Mouse (Mus musculus) neural tube, embryonic 12.5 days (tissue): ENCODE data around the gene Vpreb3. TPM values are rescaled to one million over a fixed set of nuclear protein-coding genes. Genes with fewer than 3 reads are reported as not detected.
A peak's percentile ranks its signal among the peaks of the same experiment; 100 is the strongest.

Experiments
- ATAC-seq: fragments of 200-750 bp; cut with Nextera tagmentation; 2 replicates; pipeline ENCODE4 v1.8.0; 2017; ENCODE audit warnings: low read depth, mild to moderate bottlenecking, moderate TSS enrichment, moderate library complexity; ENCODE audit not compliant: low FRiP score
- H3K27ac ChIP-seq: fragments of 300-500 bp; sonication (generic); 2 replicates; pipeline ENCODE4 v1.5.1; 2016
- H3K27me3 ChIP-seq: fragments of 300-500 bp; sonication (generic); replicated peaks from 2 replicates; pipeline ENCODE4 v1.6.1; 2016; ENCODE audit warnings: mild to moderate bottlenecking
- H3K36me3 ChIP-seq: fragments of 300-500 bp; sonication (generic); 2 replicates; pipeline ENCODE4 v1.6.1; 2016; ENCODE audit warnings: mild to moderate bottlenecking
- H3K4me1 ChIP-seq: fragments of 300-500 bp; sonication (generic); 2 replicates; pipeline ENCODE4 v1.6.1; 2016
- H3K4me2 ChIP-seq: fragments of 300-500 bp; sonication (generic); replicated peaks from 2 replicates; pipeline ENCODE4 v1.6.1; 2016; ENCODE audit warnings: mild to moderate bottlenecking
- H3K4me3 ChIP-seq: fragments of 300-500 bp; sonication (generic); 2 replicates; pipeline ENCODE4 v1.5.1; 2016
- H3K9ac ChIP-seq: fragments of 300-500 bp; sonication (generic); 2 replicates; pipeline ENCODE4 v1.6.1; 2016; ENCODE audit warnings: mild to moderate bottlenecking
- H3K9me3 ChIP-seq: fragments of 300-500 bp; sonication (generic); 2 replicates; pipeline ENCODE4 v1.6.1; 2016; ENCODE audit warnings: mild to moderate bottlenecking
- WGBS: fragments of 180-500 bp; shearing (Covaris S2); methylation state at CpG from one replicate; pipeline ENCODE4 v1.1.7; 2016; 5-methylcytosine and 5-hydroxymethylcytosine counted together
- polyA plus RNA-seq: library from polyadenylated mRNA; unstranded; fragments of >200 nt; fragmentation: Nextera tagmentation; extraction: Ambion mirVana; gene quantifications from 2 replicates; pipeline ENCODE4 v1.2.1, GENCODE M21; 2016

Gene Vpreb3
- polyA plus RNA-seq, 1 experiment from 2014 or later = 0.44 TPM

- peaks cover 52% of the 10 kb centered on the region for H3K36me3 ChIP-seq
- no peaks in the 10 kb centered on the region for H3K27me3 ChIP-seq
- ATAC-seq = no peak
- H3K9me3 ChIP-seq = no peaks in the 10 kb centered on the region
- no peak overlapping the region for H3K4me2 ChIP-seq
- 90% methylated on average over 7 of the region's 7 CpGs for WGBS
- no peak overlapping the region for H3K27ac ChIP-seq
- H3K9ac ChIP-seq = no peak overlapping the region
- no peak overlapping the region for H3K4me3 ChIP-seq
- H3K4me1 ChIP-seq = peaks cover 26% of the 10 kb centered on the region
Measured at GRCm38 (mm10) chr10:75915557-75915956, 27.3 kb upstream of the Vpreb3 start.

GRCm38 (mm10) chr10:75916840-75917239 is 26.0 kb upstream of the Vpreb3 start:
- H3K9ac ChIP-seq = no peak overlapping the region
- H3K4me2 ChIP-seq = no peak overlapping the region
- ATAC-seq = no peak
- H3K4me1 ChIP-seq = peaks cover 28% of the 10 kb centered on the region
- no peaks in the 10 kb centered on the region for H3K27me3 ChIP-seq
- H3K9me3 ChIP-seq = no peaks in the 10 kb centered on the region
- WGBS = 79% methylated on average over 8 of the region's 8 CpGs
- no peak overlapping the region for H3K27ac ChIP-seq
- no peak overlapping the region for H3K4me3 ChIP-seq
- peaks cover 40% of the 10 kb centered on the region for H3K36me3 ChIP-seq

- peak overlapping the region; percentile 75 for H3K4me2 ChIP-seq
- H3K27me3 ChIP-seq = no peaks in the 10 kb centered on the region
- WGBS = 85% methylated on average over 5 of the region's 5 CpGs
- peaks cover 26% of the 10 kb centered on the region for H3K36me3 ChIP-seq
- H3K9ac ChIP-seq = no peak overlapping the region
- no peak overlapping the region for H3K4me3 ChIP-seq
- H3K9me3 ChIP-seq = no peaks in the 10 kb centered on the region
- peaks cover 39% of the 10 kb centered on the region for H3K4me1 ChIP-seq
- ATAC-seq = no peak
- no peak overlapping the region for H3K27ac ChIP-seq
Measured at GRCm38 (mm10) chr10:75919026-75919425, 23.8 kb upstream of the Vpreb3 start.

- H3K4me1 ChIP-seq = peaks cover 39% of the 10 kb centered on the region
- peak within 1 kb of the TSS; percentile 93 for H3K27ac ChIP-seq
- H3K4me2 ChIP-seq = peak within 1 kb of the TSS; percentile 75
- peak within 1 kb of the TSS; percentile 86 for H3K4me3 ChIP-seq
- peaks cover 16% of the 10 kb centered on the region for H3K36me3 ChIP-seq
- peak; percentile 93 for ATAC-seq
- no peaks in the 10 kb centered on the region for H3K9me3 ChIP-seq
- H3K27me3 ChIP-seq = no peaks in the 10 kb centered on the region
- peak within 1 kb of the TSS; percentile 95 for H3K9ac ChIP-seq
- under 1% methylated on average over 76 of the region's 76 CpGs for WGBS
Measured at GRCm38 (mm10) chr10:75921026-75921725, 21.7 kb upstream of the Vpreb3 start, which contains the start of gene Smarcb1. Gene Smarcb1 (minus strand): TSS chr10:75921617.

GRCm38 (mm10) chr10:75921726-75922560 is 20.9 kb upstream of the Vpreb3 start:
- Histone ChIP-seq H3K36me3 (peaks cover 16% of the 10 kb centered on the region), H3K9me3 (no peaks in the 10 kb centered on the region), H3K4me3 (peak overlapping the region; percentile 86), H3K9ac (peak overlapping the region; percentile 95), H3K4me2 (peak overlapping the region; percentile 75), H3K27me3 (no peaks in the 10 kb centered on the region), H3K27ac (peak overlapping the region; percentile 93), H3K4me1 (peaks cover 39% of the 10 kb centered on the region)
- WGBS = 4% methylated on average over 22 of the region's 22 CpGs
- peak; percentile 65 for ATAC-seq

GRCm38 (mm10) chr10:75924324-75924723 is 18.5 kb upstream of the Vpreb3 start:
- Histone ChIP-seq H3K9ac (no peak overlapping the region), H3K36me3 (peaks cover 16% of the 10 kb centered on the region; the same call in 1 of the 2 replicates), H3K4me1 (peaks cover 23% of the 10 kb centered on the region), H3K4me3 (no peak overlapping the region), H3K9me3 (no peaks in the 10 kb centered on the region), H3K27ac (no peak overlapping the region), H3K27me3 (no peaks in the 10 kb centered on the region), H3K4me2 (no peak overlapping the region)
- 64% methylated on average over 2 of the region's 2 CpGs for WGBS
- no peak for ATAC-seq

GRCm38 (mm10) chr10:75926396-75926795 is 16.5 kb upstream of the Vpreb3 start:
- H3K9ac ChIP-seq = no peak overlapping the region
- peaks cover 16% of the 10 kb centered on the region; the same call in 1 of the 2 replicates for H3K36me3 ChIP-seq
- no peaks in the 10 kb centered on the region for H3K9me3 ChIP-seq
- H3K4me1 ChIP-seq = peaks cover 19% of the 10 kb centered on the region; the same call in 1 of the 2 replicates
- ATAC-seq = no peak
- H3K4me3 ChIP-seq = no peak overlapping the region
- no peak overlapping the region for H3K4me2 ChIP-seq
- no peak overlapping the region for H3K27ac ChIP-seq
- H3K27me3 ChIP-seq = peaks cover 12% of the 10 kb centered on the region
- 71% methylated on average over 13 of the region's 13 CpGs for whole genome bisulfite sequencing

- Histone ChIP-seq H3K9ac (no peak overlapping the region), H3K27me3 (peaks cover 17% of the 10 kb centered on the region), H3K36me3 (peaks cover 14% of the 10 kb centered on the region; the same call in 1 of the 2 replicates), H3K4me1 (peaks cover 24% of the 10 kb centered on the region), H3K27ac (no peak overlapping the region), H3K4me3 (no peak overlapping the region), H3K9me3 (no peaks in the 10 kb centered on the region), H3K4me2 (peak overlapping the region; percentile 94)
- 45% methylated on average over 6 of the region's 6 CpGs for WGBS
- ATAC-seq = no peak
Measured at GRCm38 (mm10) chr10:75930304-75930703, 12.6 kb upstream of the Vpreb3 start.

- H3K9me3 ChIP-seq = no peaks in the 10 kb centered on the region
- ATAC-seq = no peak
- no peak overlapping the region for H3K27ac ChIP-seq
- 32% methylated on average over 7 of the region's 7 CpGs for WGBS
- peaks cover 34% of the 10 kb centered on the region for H3K4me1 ChIP-seq
- peak overlapping the region; percentile 48 for H3K4me3 ChIP-seq
- peak overlapping the region; percentile 94 for H3K4me2 ChIP-seq
- H3K27me3 ChIP-seq = peaks cover 21% of the 10 kb centered on the region
- peaks cover 6% of the 10 kb centered on the region; the same call in 1 of the 2 replicates for H3K36me3 ChIP-seq
- H3K9ac ChIP-seq = 0 out of 2 replicates have a peak overlapping the region, but pooled peaks have one; percentile 71
Measured at GRCm38 (mm10) chr10:75931311-75931710, 11.5 kb upstream of the Vpreb3 start.

- ATAC-seq = peak; percentile 50
- no peaks in the 10 kb centered on the region for H3K36me3 ChIP-seq
- H3K9ac ChIP-seq = peak overlapping the region; percentile 71
- H3K4me3 ChIP-seq = peak overlapping the region; percentile 48
- H3K4me2 ChIP-seq = peak overlapping the region; percentile 94
- H3K27me3 ChIP-seq = peaks cover 29% of the 10 kb centered on the region
- H3K4me1 ChIP-seq = peaks cover 35% of the 10 kb centered on the region
- H3K9me3 ChIP-seq = no peaks in the 10 kb centered on the region
- H3K27ac ChIP-seq = peak overlapping the region; percentile 6; the same call in 1 of the 2 replicates
- under 1% methylated on average over 44 of the region's 44 CpGs for WGBS
Measured at GRCm38 (mm10) chr10:75932081-75932678, 10.7 kb upstream of the Vpreb3 start.

- Histone ChIP-seq H3K4me3 (peak within 1 kb of the TSS; percentile 48), H3K4me1 (peaks cover 37% of the 10 kb centered on the region), H3K9ac (peak within 1 kb of the TSS; percentile 71), H3K4me2 (peak within 1 kb of the TSS; percentile 94), H3K27me3 (peaks cover 35% of the 10 kb centered on the region), H3K9me3 (no peaks in the 10 kb centered on the region), H3K36me3 (no peaks in the 10 kb centered on the region), H3K27ac (peak within 1 kb of the TSS; percentile 6; the same call in 1 of the 2 replicates)
- 20% methylated on average over 6 of the region's 6 CpGs for WGBS
- no peak for ATAC-seq
Measured at GRCm38 (mm10) chr10:75932891-75933290, 10.0 kb upstream of the Vpreb3 start, which contains the start of gene Chchd10. Gene Chchd10 (plus strand): TSS chr10:75933130.

- Histone ChIP-seq H3K4me2 (peak overlapping the region; percentile 86), H3K36me3 (no peaks in the 10 kb centered on the region), H3K4me1 (peaks cover 43% of the 10 kb centered on the region), H3K9me3 (no peaks in the 10 kb centered on the region), H3K4me3 (no peak overlapping the region), H3K27me3 (peaks cover 39% of the 10 kb centered on the region), H3K9ac (no peak overlapping the region), H3K27ac (no peak overlapping the region)
- no peak for ATAC-seq
- WGBS = 55% methylated on average over 1 of the region's 1 CpGs
Measured at GRCm38 (mm10) chr10:75934991-75935390, 7.9 kb upstream of the Vpreb3 start.
